Mouse (Mus musculus) c-Kit-positive CD71-negative TER-119-negative erythroid progenitor cells, embryonic 14.5 days (primary cell): ENCODE results near the gene Krtcap2.

ENCODE experiments used
- DNase-seq: peaks from one replicate; pipeline ENCODE4 v3.0.0-alpha.2; 2013; ENCODE audit warnings: low read depth

The Krtcap2 gene

GRCm38 (mm10) chr3:89250435-89251040, 4.8 kb downstream of the Krtcap2 start:
- no peak for DNase-seq

- no peak for DNase-seq
Measured at GRCm38 (mm10) chr3:89251365-89251895, 5.7 kb downstream of the Krtcap2 start.

- DNase-seq: no peak
Measured at GRCm38 (mm10) chr3:89254994-89255393, 9.2 kb downstream of the Krtcap2 start.

- DNase-seq: no peak
Measured at GRCm38 (mm10) chr3:89256177-89256576, 10.4 kb downstream of the Krtcap2 start.

GRCm38 (mm10) chr3:89259076-89259475, 13.3 kb downstream of the Krtcap2 start, which contains the start of gene Dpm3:
Dpm3 (plus strand) TSS chr3:89259358.
- no peak for DNase-seq

GRCm38 (mm10) chr3:89260211-89260610, 14.4 kb downstream of the Krtcap2 start:
- DNase-seq: no peak

- DNase-seq: no peak
Measured at GRCm38 (mm10) chr3:89262417-89262816, 16.7 kb downstream of the Krtcap2 start.

- peak; percentile 66 for DNase-seq
Measured at GRCm38 (mm10) chr3:89266439-89266893, 20.7 kb downstream of the Krtcap2 start.

- no peak for DNase-seq
Measured at GRCm38 (mm10) chr3:89268916-89269315, 23.1 kb downstream of the Krtcap2 start.

GRCm38 (mm10) chr3:89270051-89270755, 24.4 kb downstream of the Krtcap2 start, which contains the start of gene Slc50a1:
Slc50a1 (minus strand) TSS chr3:89270570.
- DNase-seq: peak; percentile 43

- no peak for DNase-seq
Measured at GRCm38 (mm10) chr3:89270891-89271290, 25.1 kb downstream of the Krtcap2 start.

GRCm38 (mm10) chr3:89271760-89272159, 26.0 kb downstream of the Krtcap2 start:
- no peak for DNase-seq

- DNase-seq: no peak
Measured at GRCm38 (mm10) chr3:89276061-89276460, 30.3 kb downstream of the Krtcap2 start.

- DNase-seq: no peak
Measured at GRCm38 (mm10) chr3:89277281-89278021, 31.7 kb downstream of the Krtcap2 start.

GRCm38 (mm10) chr3:89278107-89278506, 32.3 kb downstream of the Krtcap2 start:
- DNase-seq: no peak

- DNase-seq: no peak
Measured at GRCm38 (mm10) chr3:89278643-89279042, 32.9 kb downstream of the Krtcap2 start.

GRCm38 (mm10) chr3:89279153-89279890, 33.6 kb downstream of the Krtcap2 start:
- peak; percentile 38 for DNase-seq

GRCm38 (mm10) chr3:89280050-89280605, 34.4 kb downstream of the Krtcap2 start:
- DNase-seq: no peak

GRCm38 (mm10) chr3:89280606-89281511, 35.1 kb downstream of the Krtcap2 start, which contains the start of gene Efna1:
Efna1 (minus strand) TSS chr3:89281142.
- no peak for DNase-seq

- DNase-seq: peak; percentile 81
Measured at GRCm38 (mm10) chr3:89281579-89282290, 36.0 kb downstream of the Krtcap2 start.
